Mouse (Mus musculus): ENCODE measurements around the gene Bcl2l11. TPM values are rescaled to one million over a fixed set of nuclear protein-coding genes. Genes with fewer than 3 reads are reported as not detected.

Bcl2l11 gene
- polyA plus RNA-seq, 1 experiment from 2014 or later = 11.0 TPM

DNA sequence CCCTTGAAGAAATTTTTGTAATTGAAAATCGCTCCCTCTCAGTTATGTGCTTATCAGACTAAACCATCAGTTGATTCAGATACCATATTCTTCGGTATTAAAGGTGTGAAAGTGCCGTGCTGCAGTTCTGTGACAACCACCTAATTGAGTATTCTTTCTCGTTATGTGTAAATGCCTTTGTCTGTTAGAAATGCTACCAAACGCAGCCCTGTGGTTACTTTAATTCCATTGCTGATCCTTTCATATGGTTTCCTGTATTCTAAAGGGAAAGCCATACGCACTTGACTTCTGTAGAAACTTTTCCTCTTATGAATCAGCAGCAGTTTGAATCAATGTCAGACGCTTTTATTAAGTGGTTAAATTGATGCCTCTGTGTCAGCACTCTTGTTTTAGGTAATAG lies 8.2 kb upstream of the Bcl2l11 start:
- Histone ChIP-seq H3K9ac (no peak overlapping the region), H3K4me3 (no peak overlapping the region)

DNA sequence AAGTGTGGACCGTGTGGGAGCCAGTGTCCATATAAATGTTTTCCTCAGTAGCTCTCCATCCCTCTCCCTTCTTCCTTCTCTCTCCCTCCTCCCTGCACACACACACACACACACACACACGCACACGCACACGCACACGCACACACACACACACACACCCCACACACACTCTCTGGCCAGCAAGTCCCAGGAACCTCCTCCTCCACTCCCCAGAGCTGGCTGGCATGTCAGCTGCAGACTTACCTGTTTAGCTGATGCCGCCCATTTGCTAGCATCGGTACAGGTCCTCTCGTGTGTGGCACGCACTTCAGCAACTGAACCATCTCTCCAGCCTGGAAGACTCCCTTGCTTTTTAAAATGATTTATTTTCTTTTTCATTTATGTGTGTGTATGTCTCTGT lies 6.9 kb upstream of the Bcl2l11 start:
- Histone ChIP-seq H3K9ac (no peak overlapping the region), H3K27me3 (peaks cover 23% of the 10 kb centered on the region), H3K4me3 (no peak overlapping the region), H3K4me2 (no peak overlapping the region), H3K27ac (no peak overlapping the region), H3K36me3 (ENCODE audit: poor library complexity, severe bottlenecking) (no peaks in the 10 kb centered on the region), H3K9me3 (replicated peaks) (no peaks in the 10 kb centered on the region), H3K4me1 (peaks cover 18% of the 10 kb centered on the region)
- no peak for ATAC-seq
- WGBS = 89% methylated on average over 9 of the region's 9 CpGs

More for the DNA sequence above, 8.2 kb upstream of the Bcl2l11 start:
- WGBS = 64% methylated on average over 7 of the region's 7 CpGs
- Histone ChIP-seq H3K36me3 (ENCODE audit: poor library complexity, severe bottlenecking) (no peaks in the 10 kb centered on the region), H3K4me1 (peaks cover 5% of the 10 kb centered on the region; the same call in 1 of the 2 replicates), H3K27me3 (peaks cover 10% of the 10 kb centered on the region), H3K27ac (no peak overlapping the region), H3K4me2 (no peak overlapping the region), H3K9me3 (replicated peaks) (no peaks in the 10 kb centered on the region)
- no peak for ATAC-seq

DNA sequence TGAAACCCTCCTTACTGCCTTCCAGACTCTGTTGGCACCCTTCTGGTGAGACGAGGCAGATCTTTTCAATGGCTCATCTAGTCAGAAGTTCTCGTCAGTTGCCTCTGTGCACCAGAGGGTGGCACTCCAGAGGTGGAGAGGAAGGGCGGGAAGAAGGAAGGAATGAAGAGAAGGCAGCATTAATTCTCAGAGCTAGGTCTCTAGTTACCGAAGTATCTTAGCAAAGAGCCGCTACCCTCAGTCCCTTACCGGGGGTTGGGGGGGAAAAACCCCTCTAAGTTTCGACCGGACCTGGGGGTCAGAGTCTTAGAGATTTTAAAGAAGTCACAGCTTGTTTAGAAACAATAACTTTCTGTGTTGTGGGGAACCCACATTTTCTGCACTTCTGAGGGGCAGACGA lies 3.3 kb upstream of the Bcl2l11 start:
- WGBS = 4% methylated on average over 9 of the region's 9 CpGs
- Histone ChIP-seq H3K9ac (no peak overlapping the region), H3K4me2 (peak overlapping the region; percentile 99), H3K4me1 (peaks cover 33% of the 10 kb centered on the region), H3K27me3 (peaks cover 41% of the 10 kb centered on the region), H3K9me3 (replicated peaks) (no peaks in the 10 kb centered on the region), H3K27ac (no peak overlapping the region), H3K36me3 (ENCODE audit: poor library complexity, severe bottlenecking) (no peaks in the 10 kb centered on the region), H3K4me3 (peak overlapping the region; percentile 66)
- ATAC-seq = no peak

DNA sequence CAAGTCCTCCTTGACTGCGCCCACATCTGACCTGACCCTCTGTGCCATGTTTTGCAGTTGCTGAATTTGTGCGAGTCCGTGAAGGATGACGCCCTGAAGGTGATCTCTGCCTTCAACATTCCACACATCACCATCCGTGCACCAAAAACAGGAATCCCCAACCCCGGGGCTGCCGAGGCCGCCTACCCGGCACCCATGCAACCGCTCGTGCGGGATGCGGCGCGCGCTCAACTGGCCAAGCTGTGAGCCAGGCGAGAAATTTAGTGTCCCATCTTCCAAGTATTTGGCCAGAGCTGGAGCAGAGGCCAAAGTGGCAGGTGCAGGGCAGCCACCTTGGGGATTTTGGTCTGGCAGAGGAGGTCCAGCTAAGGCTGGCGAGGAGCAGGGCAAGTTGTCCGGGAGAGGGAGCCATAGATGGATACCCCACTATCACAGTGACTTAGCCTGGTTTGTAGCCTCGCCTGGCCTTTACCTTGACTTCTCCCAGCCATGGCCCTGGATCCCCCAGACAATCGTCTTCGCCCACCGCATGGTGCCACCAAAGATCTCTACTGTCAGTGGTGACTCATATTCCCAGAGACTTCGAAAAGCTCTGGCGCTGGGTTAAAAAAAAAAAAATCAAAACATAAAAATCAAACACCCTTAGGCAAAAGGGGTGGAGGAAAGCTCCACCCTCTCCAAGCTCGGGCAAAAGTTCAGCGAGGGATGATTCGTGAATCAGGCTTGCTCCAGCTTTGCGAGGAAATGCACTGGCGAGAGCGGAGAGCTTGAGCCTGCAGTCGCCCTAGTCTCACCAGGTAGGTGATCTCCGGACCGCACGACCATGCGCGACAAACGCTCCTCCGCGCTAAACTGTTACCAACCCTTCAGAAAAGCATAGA lies 2.7 kb upstream of the Bcl2l11 start:
- no peaks in the 10 kb centered on the region for H3K36me3 ChIP-seq (ENCODE audit: poor library complexity, severe bottlenecking)
- no peaks in the 10 kb centered on the region for H3K9me3 ChIP-seq (replicated peaks)
- no peak overlapping the region for H3K27ac ChIP-seq
- no peak overlapping the region; the same call in 1 of the 2 replicates for H3K9ac ChIP-seq
- under 1% methylated on average over 40 of the region's 40 CpGs for WGBS
- H3K4me3 ChIP-seq = peak overlapping the region; percentile 66
- peaks cover 35% of the 10 kb centered on the region for H3K4me1 ChIP-seq
- H3K27me3 ChIP-seq = peaks cover 41% of the 10 kb centered on the region
- no peak for ATAC-seq
- H3K4me2 ChIP-seq = peak overlapping the region; percentile 99

DNA sequence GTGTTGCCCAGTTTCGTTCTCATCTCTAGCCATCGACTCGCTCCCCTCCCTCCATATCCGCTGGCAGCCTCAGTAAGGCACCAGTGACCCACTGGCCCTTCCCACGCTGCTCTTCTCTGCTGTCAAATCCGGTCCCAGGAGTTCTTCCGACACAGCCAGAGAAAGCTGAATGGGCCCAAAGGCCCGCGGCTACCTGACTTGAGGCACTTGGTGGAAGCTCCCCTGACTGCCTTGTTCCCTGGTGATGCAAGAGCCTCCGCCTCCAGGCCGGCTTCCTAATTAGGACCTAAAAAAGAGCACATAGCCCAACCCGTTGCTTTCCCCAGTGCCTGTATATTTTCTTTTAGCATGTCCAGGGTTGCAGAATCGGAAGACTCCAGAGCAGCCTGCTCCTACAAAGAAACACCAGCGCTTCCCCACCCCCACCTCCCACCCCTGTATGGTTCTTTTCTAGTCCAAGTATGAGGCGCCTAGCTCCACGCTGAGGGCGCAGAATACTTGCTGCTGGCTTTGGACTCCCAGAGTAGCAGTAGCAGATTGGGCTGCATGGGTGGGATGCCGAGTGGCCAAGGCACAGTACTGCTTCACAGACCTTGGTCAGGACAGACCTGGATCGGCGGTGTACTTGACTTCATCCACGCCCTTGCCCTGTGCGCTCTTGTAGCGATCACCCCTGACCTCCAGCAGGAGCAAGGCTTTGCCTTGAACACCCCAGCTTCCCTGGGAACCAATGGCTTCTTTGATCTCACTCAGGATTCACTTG lies 1.7 kb upstream of the Bcl2l11 start:
- peaks cover 41% of the 10 kb centered on the region for H3K27me3 ChIP-seq
- peak overlapping the region; percentile 99 for H3K4me2 ChIP-seq
- peaks cover 45% of the 10 kb centered on the region for H3K4me1 ChIP-seq
- no peak for ATAC-seq
- peak overlapping the region; percentile 9; the same call in 1 of the 2 replicates for H3K9ac ChIP-seq
- H3K9me3 ChIP-seq (replicated peaks) = no peaks in the 10 kb centered on the region
- H3K36me3 ChIP-seq (ENCODE audit: poor library complexity, severe bottlenecking) = no peaks in the 10 kb centered on the region
- no peak overlapping the region for H3K27ac ChIP-seq
- peak overlapping the region; percentile 66 for H3K4me3 ChIP-seq
- 1% methylated on average over 23 of the region's 23 CpGs for WGBS

DNA sequence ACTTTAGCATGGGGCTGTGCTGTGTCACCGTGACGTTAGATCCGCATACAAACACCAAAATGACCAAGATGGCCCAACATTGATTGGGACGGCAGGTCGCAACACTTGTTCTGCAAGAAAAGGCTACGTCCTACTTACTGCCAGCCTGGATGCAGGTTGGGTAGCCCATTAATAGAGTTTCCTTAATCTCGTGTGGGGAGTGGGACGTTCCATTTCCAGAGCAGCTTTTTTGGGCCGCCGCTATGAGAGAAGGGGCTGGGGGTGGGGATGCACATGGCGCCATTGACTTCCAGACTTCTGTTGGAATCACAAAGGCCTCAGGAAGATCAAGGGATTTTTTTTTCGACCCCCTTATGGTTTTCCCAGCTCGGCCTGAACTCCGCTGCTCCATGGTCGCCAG lies 1.1 kb upstream of the Bcl2l11 start:
- Histone ChIP-seq H3K27me3 (peaks cover 41% of the 10 kb centered on the region), H3K36me3 (ENCODE audit: poor library complexity, severe bottlenecking) (no peaks in the 10 kb centered on the region), H3K27ac (no peak overlapping the region), H3K9ac (0 out of 2 replicates have a peak overlapping the region, but pooled peaks have one; percentile 79), H3K4me2 (peak overlapping the region; percentile 99), H3K4me1 (peaks cover 47% of the 10 kb centered on the region), H3K4me3 (peak overlapping the region; percentile 66), H3K9me3 (replicated peaks) (no peaks in the 10 kb centered on the region)
- WGBS = 3% methylated on average over 15 of the region's 15 CpGs
- ATAC-seq = no peak

DNA sequence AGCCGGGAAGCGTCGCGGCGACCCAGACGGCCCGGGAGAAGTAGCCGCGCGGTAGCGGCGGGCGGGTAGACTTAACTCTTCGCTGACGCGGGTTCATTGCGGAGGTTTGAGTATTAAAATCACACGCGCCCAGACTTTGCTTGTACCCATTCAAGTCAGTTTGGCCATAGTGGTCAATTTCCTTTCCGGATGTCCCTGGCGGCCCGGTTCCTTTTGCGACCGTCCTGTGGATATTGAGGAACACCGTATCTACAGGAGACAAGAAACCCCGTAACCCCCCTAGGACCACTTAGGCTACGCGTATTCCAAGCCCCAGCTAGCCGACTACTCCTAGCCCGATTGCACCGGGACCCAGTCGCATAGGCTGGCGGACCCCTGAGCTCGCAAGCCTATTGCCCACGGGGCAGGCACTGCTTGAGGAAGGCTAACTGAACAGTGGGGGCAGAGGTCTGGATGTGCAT lies 783 bp downstream of the Bcl2l11 start:
- ATAC-seq = peak; percentile 4; the same call in 1 of the 2 replicates
- WGBS = 2% methylated on average over 35 of the region's 35 CpGs
- H3K36me3 ChIP-seq (ENCODE audit: poor library complexity, severe bottlenecking) = peaks cover 8% of the 10 kb centered on the region
- peak overlapping the region; percentile 99 for H3K4me2 ChIP-seq
- peak overlapping the region; percentile 79 for H3K9ac ChIP-seq
- H3K27me3 ChIP-seq = peaks cover 41% of the 10 kb centered on the region
- H3K9me3 ChIP-seq (replicated peaks) = no peaks in the 10 kb centered on the region
- H3K4me3 ChIP-seq = peak overlapping the region; percentile 66
- no peak overlapping the region for H3K27ac ChIP-seq
- peaks cover 47% of the 10 kb centered on the region for H3K4me1 ChIP-seq

DNA sequence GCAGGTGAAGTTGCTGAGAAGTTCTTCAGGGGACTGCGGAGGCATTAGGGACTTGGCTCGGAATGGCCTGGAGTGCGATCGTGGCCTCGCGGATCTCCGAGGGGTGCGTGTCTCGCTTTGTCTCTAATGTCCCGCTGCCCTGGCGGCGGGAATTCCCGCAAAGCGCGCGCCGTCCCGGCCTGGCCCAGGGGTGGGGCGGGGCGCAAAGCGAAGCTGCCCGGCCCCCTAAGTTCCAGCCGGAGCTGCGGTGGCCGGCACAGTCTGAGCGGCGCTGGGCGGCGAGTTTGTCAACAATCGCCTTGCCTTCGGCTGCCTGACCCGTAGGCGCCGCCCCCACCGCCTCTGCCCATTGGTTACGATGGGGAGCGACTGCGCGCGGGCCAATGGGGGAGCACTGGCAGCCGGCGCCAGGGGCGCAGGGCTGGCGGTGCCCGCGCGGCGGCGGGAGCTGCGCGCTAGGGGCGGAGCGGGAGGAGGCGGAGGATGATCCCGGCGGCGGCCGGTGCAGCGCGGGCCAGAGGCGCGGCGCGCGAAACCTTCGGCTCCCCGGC lies 1.4 kb downstream of the Bcl2l11 start:
- Histone ChIP-seq H3K27me3 (peaks cover 36% of the 10 kb centered on the region), H3K4me1 (peaks cover 46% of the 10 kb centered on the region), H3K36me3 (ENCODE audit: poor library complexity, severe bottlenecking) (peaks cover 11% of the 10 kb centered on the region), H3K4me3 (peak overlapping the region; percentile 66), H3K9me3 (replicated peaks) (no peaks in the 10 kb centered on the region), H3K27ac (peak overlapping the region; percentile 74), H3K9ac (peak overlapping the region; percentile 79), H3K4me2 (peak overlapping the region; percentile 99)
- ATAC-seq = peak; percentile 94
- under 1% methylated on average over 64 of the region's 67 CpGs for WGBS

DNA sequence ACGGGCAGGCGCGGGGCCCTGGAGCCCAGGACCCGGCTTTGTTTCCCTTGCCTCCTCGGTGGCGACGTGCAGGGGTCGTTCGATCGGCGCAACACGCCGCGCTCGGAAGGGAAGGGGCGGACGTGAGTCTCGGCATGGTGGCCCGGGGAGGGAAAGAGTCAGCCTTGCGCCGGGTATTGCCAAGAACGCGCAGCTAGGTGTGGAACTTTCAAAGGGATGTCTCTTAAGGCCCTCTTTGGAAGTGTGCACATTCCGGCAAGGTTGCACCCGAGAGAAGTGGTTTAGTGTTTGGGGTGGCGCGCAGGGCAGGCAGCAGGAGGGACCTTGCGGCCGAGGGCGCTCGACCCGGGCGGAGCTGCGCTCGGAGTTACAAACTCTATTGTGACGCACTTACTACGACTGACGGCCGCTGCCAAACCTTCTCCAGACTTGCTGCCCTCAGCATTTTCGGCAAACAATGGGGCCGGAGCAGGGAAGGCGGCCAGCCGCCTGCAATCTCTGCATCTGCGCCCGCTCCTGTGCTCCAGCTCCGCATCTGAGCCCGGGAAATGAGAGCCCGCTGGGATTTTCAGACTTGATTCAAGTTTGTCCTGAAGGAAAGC lies 2.0 kb downstream of the Bcl2l11 start:
- H3K27ac ChIP-seq = peak overlapping the region; percentile 74
- peak; percentile 9; the same call in 1 of the 2 replicates for ATAC-seq
- H3K4me3 ChIP-seq = peak overlapping the region; percentile 66
- H3K4me2 ChIP-seq = peak overlapping the region; percentile 99
- peak overlapping the region; percentile 79 for H3K9ac ChIP-seq
- H3K27me3 ChIP-seq = peaks cover 30% of the 10 kb centered on the region
- no peaks in the 10 kb centered on the region for H3K9me3 ChIP-seq (replicated peaks)
- H3K4me1 ChIP-seq = peaks cover 40% of the 10 kb centered on the region
- WGBS = under 1% methylated on average over 48 of the region's 48 CpGs
- H3K36me3 ChIP-seq (ENCODE audit: poor library complexity, severe bottlenecking) = peaks cover 12% of the 10 kb centered on the region

DNA sequence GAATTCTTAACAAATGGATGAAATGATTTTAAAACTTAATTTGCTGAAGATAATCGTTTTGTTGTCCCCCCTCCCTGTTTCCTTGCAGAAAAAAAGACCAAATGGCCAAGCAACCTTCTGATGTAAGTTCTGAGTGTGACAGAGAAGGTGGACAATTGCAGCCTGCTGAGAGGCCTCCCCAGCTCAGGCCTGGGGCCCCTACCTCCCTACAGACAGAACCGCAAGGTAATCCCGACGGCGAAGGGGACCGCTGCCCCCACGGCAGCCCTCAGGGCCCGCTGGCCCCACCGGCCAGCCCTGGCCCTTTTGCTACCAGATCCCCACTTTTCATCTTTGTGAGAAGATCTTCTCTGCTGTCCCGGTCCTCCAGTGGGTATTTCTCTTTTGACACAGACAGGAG lies 2.7 kb downstream of the Bcl2l11 start:
- peaks cover 17% of the 10 kb centered on the region for H3K36me3 ChIP-seq (ENCODE audit: poor library complexity, severe bottlenecking)
- no peaks in the 10 kb centered on the region for H3K9me3 ChIP-seq (replicated peaks)
- H3K4me3 ChIP-seq = peak overlapping the region; percentile 66
- H3K4me2 ChIP-seq = peak overlapping the region; percentile 99
- no peak for ATAC-seq
- no peak overlapping the region for H3K27ac ChIP-seq
- peak overlapping the region; percentile 79 for H3K9ac ChIP-seq
- peaks cover 34% of the 10 kb centered on the region for H3K4me1 ChIP-seq
- H3K27me3 ChIP-seq = peaks cover 22% of the 10 kb centered on the region
- 16% methylated on average over 10 of the region's 10 CpGs for WGBS

DNA sequence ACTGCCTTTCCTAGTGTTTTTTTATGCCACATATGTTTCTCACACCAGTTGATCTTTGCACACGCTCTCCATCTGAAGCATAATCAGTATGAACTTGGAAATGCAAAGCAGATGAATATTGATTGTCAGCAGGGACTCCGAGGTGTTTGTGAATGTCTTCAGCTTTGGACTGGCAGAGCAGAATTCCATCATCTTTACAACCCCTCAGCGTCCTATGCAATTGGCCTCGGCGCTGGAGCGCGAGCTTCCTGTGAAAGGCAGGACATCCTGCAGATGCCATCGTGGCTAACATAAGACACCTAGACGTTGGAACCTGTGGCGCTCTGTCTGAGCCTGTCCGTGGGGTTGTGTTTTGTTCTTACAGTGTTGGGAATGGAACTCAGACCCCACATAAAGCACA lies 5.7 kb downstream of the Bcl2l11 start:
- H3K4me1 ChIP-seq = peaks cover 14% of the 10 kb centered on the region
- H3K4me2 ChIP-seq = no peak overlapping the region
- no peak overlapping the region for H3K27ac ChIP-seq
- no peak overlapping the region for H3K9ac ChIP-seq
- peaks cover 34% of the 10 kb centered on the region for H3K36me3 ChIP-seq (ENCODE audit: poor library complexity, severe bottlenecking)
- no peaks in the 10 kb centered on the region for H3K9me3 ChIP-seq (replicated peaks)
- WGBS = 91% methylated on average over 11 of the region's 11 CpGs
- ATAC-seq = no peak
- H3K4me3 ChIP-seq = no peak overlapping the region
- H3K27me3 ChIP-seq = no peaks in the 10 kb centered on the region
